Comparison of ENCODE assay signal across 17 mouse cellular contexts in genomic region chrX:52053416-52053815, GRCm38 (mm10).
DNase-seq lines count a peak whose midpoint lies in the region; ATAC-seq and TF ChIP-seq lines count a peak whose summit lies in the region.
"Had no signal": no experiment of that assay in that cellular context is flagged by ENCODE, and none has a peak within 500 bp of the region (broad histone marks: within the 10 kb centered on the region; RNA-seq: fewer than 3 reads in every experiment).

No protein-coding gene starts in this region.

- 67% methylated on average over 13 of the region's 13 CpGs for WGBS in hindbrain, postnatal 0 days
- 74% methylated on average over 13 of the region's 13 CpGs for WGBS in hindbrain, embryonic 16.5 days
- 50% methylated on average over 13 of the region's 13 CpGs for WGBS in lung, embryonic 14.5 days
- WGBS in lung, adult 2 months = 55% methylated on average over 13 of the region's 13 CpGs

- H3K9me3 ChIP-seq in hindbrain, postnatal 0 days (ENCODE audit: low read length) = no peaks in the 10 kb centered on the region
- no peaks in the 10 kb centered on the region for H3K9me3 ChIP-seq in hindbrain, embryonic 16.5 days (ENCODE audit: control insufficient read depth, low read length)
- H3K9me3 ChIP-seq in lung, embryonic 14.5 days (ENCODE audit: low read depth, low read length) = no peaks in the 10 kb centered on the region
- H3K9me3 ChIP-seq in CH12.LX (replicated peaks; ENCODE audit: low read length) = no peaks in the 10 kb centered on the region
- H3K9me3 ChIP-seq: embryonic facial prominence, embryonic 15.5 days; hindbrain, embryonic 10.5 days; limb, embryonic 10.5 days had no signal

- in situ Hi-C loops in CH12.LX (cut with MboI; ENCODE audit: low pct_ligation_motif_present, low pct_unique_long_range_greater_than_20kb, low sequenced_read_pairs) = no loop called here

- H3K36me3 ChIP-seq in hindbrain, postnatal 0 days (ENCODE audit: insufficient read depth, low read length) = no peaks in the 10 kb centered on the region
- H3K36me3 ChIP-seq in hindbrain, embryonic 16.5 days (ENCODE audit: control insufficient read depth, insufficient read depth, low read length) = no peaks in the 10 kb centered on the region
- H3K36me3 ChIP-seq in lung, embryonic 14.5 days (ENCODE audit: insufficient read depth) = no peaks in the 10 kb centered on the region
- H3K36me3 ChIP-seq in CH12.LX (replicated peaks in 1 of 2; ENCODE audit: control insufficient read depth in 1 of 2, insufficient read depth in 1 of 2, low read length in 1 of 2) = no peaks in the 10 kb centered on the region
- H3K36me3 ChIP-seq: embryonic facial prominence, embryonic 15.5 days; hindbrain, embryonic 10.5 days; limb, embryonic 10.5 days had no signal

- TF ChIP-seq POLR2A in lung, adult 2 months (IDR thresholded peaks at IDR 0.05; ENCODE audit: borderline replicate concordance, extremely low read depth, low read depth, low read length) = no peak
- no peak for TF ChIP-seq POLR2A in CH12.LX (IDR thresholded peaks at IDR 0.05; ENCODE audit: low read depth, low read length)

- no peak for ATAC-seq in hindbrain, postnatal 0 days
- ATAC-seq in hindbrain, embryonic 16.5 days = no peak
- no peak for ATAC-seq in lung, embryonic 14.5 days (ENCODE audit: insufficient read depth)
- ATAC-seq in megakaryocyte, adult 5-6 weeks (ENCODE audit: poor library complexity, severe bottlenecking) = no peak
- ATAC-seq: forebrain, embryonic 16.5 days; liver, postnatal 0 days; Patski had no signal

- H3K4me3 ChIP-seq in hindbrain, postnatal 0 days (ENCODE audit: low read length) = no peak overlapping the region
- H3K4me3 ChIP-seq in hindbrain, embryonic 16.5 days (ENCODE audit: low read length) = no peak overlapping the region
- H3K4me3 ChIP-seq in lung, embryonic 14.5 days (ENCODE audit: low read depth, low read length) = no peak overlapping the region
- H3K4me3 ChIP-seq in lung, adult 2 months (replicated peaks; ENCODE audit: extremely low read depth, low read depth, low read length) = no peak overlapping the region
- H3K4me3 ChIP-seq in CH12.LX (replicated peaks in 1 of 3; ENCODE audit: low read depth in 2 of 3, low read length in 2 of 3, poor library complexity in 1 of 3) = no peak overlapping the region
- H3K4me3 ChIP-seq: embryonic facial prominence, embryonic 15.5 days; hindbrain, embryonic 10.5 days; limb, embryonic 10.5 days had no signal

- no peak for TF ChIP-seq RAD21 in CH12.LX (IDR thresholded peaks at IDR 0.05; ENCODE audit: low read depth, low read length)

- dilution Hi-C loops in CH12.LX (cut with MboI; ENCODE audit: extremely low pct_ligation_motif_present, extremely low pct_unique_long_range_greater_than_20kb, low sequenced_read_pairs) = no loop called here

- no peaks in the 10 kb centered on the region for H3K79me2 ChIP-seq in CH12.LX (replicated peaks; ENCODE audit: control insufficient read depth, extremely low read depth, insufficient read depth, poor library complexity, severe bottlenecking)

- TF ChIP-seq EP300 in CH12.LX (IDR thresholded peaks at IDR 0.05; ENCODE audit: low read length) = no peak

- peak; percentile 11 for DNase-seq in hindbrain, postnatal 0 days (ENCODE audit: low spot score)
- peak; percentile 57 for DNase-seq in lung, embryonic 14.5 days
- no peak for DNase-seq in lung, adult 2 months
- DNase-seq in CH12.LX (ENCODE audit: extremely low read depth) = no peak
- peak; percentile 2 for DNase-seq in adrenal gland, postnatal 25 days
- no peak for DNase-seq in thymus, postnatal 14 days
- DNase-seq: cerebellum, postnatal 36 days; gastrocnemius, postnatal 36 days; liver, postnatal 0 days had no signal

- no peak overlapping the region for H3K27ac ChIP-seq in hindbrain, postnatal 0 days
- no peak overlapping the region for H3K27ac ChIP-seq in hindbrain, embryonic 16.5 days (ENCODE audit: low read depth, low read length)
- H3K27ac ChIP-seq in lung, embryonic 14.5 days (ENCODE audit: low read depth) = no peak overlapping the region
- H3K27ac ChIP-seq in CH12.LX (ENCODE audit: insufficient read depth, low read depth) = no peak overlapping the region
- H3K27ac ChIP-seq: embryonic facial prominence, embryonic 15.5 days; hindbrain, embryonic 10.5 days; kidney, postnatal 0 days; limb, embryonic 10.5 days had no signal

- no peak for TF ChIP-seq CTCF in hindbrain, postnatal 0 days (IDR thresholded peaks at IDR 0.05; ENCODE audit: low read depth)
- TF ChIP-seq CTCF in lung, embryonic 14.5 days (IDR thresholded peaks at IDR 0.05; ENCODE audit: low read depth) = no peak
- no peak for TF ChIP-seq CTCF in lung, adult 2 months (IDR thresholded peaks at IDR 0.05; ENCODE audit: insufficient read depth, low read length)
- no peak for TF ChIP-seq CTCF in CH12.LX (conservative IDR thresholded peaks at IDR 0.05 in 1 of 2, IDR thresholded peaks at IDR 0.05 in 1 of 2; ENCODE audit: low read depth in 2 of 2, low read length in 2 of 2)

- no peak overlapping the region for H3K9ac ChIP-seq in hindbrain, postnatal 0 days (replicated peaks; ENCODE audit: low read length)
- H3K9ac ChIP-seq in hindbrain, embryonic 16.5 days (ENCODE audit: low read depth, low read length) = no peak overlapping the region
- H3K9ac ChIP-seq in lung, embryonic 14.5 days = no peak overlapping the region
- H3K9ac ChIP-seq in CH12.LX (ENCODE audit: insufficient read depth, low read depth) = no peak overlapping the region
- H3K9ac ChIP-seq: embryonic facial prominence, embryonic 15.5 days; liver, postnatal 0 days had no signal

- H3K27me3 ChIP-seq in hindbrain, postnatal 0 days (ENCODE audit: insufficient read depth, low read length) = no peaks in the 10 kb centered on the region
- H3K27me3 ChIP-seq in hindbrain, embryonic 16.5 days (replicated peaks; ENCODE audit: control insufficient read depth, insufficient read depth, low read length) = no peaks in the 10 kb centered on the region
- no peaks in the 10 kb centered on the region for H3K27me3 ChIP-seq in lung, embryonic 14.5 days (ENCODE audit: insufficient read depth, low read length)
- H3K27me3 ChIP-seq in CH12.LX (replicated peaks) = no peaks in the 10 kb centered on the region
- H3K27me3 ChIP-seq: embryonic facial prominence, embryonic 15.5 days had no signal

- no peak overlapping the region for H3K4me2 ChIP-seq in hindbrain, postnatal 0 days (ENCODE audit: low read depth, low read length)
- H3K4me2 ChIP-seq in hindbrain, embryonic 16.5 days (ENCODE audit: low read length) = no peak overlapping the region
- no peak overlapping the region for H3K4me2 ChIP-seq in lung, embryonic 14.5 days
- peak overlapping the region; percentile 38 for H3K4me2 ChIP-seq in CH12.LX (ENCODE audit: insufficient read depth, low read depth, poor library complexity, severe bottlenecking)
- H3K4me2 ChIP-seq: embryonic facial prominence, embryonic 15.5 days had no signal

- no peaks in the 10 kb centered on the region for H3K4me1 ChIP-seq in hindbrain, postnatal 0 days (ENCODE audit: insufficient read depth, low read length)
- H3K4me1 ChIP-seq in hindbrain, embryonic 16.5 days (ENCODE audit: control insufficient read depth, insufficient read depth, low read depth, low read length) = no peaks in the 10 kb centered on the region
- no peaks in the 10 kb centered on the region for H3K4me1 ChIP-seq in lung, embryonic 14.5 days (ENCODE audit: insufficient read depth)
- peaks cover 4% of the 10 kb centered on the region; the same call in 1 of the 2 replicates for H3K4me1 ChIP-seq in lung, adult 2 months (ENCODE audit: control insufficient read depth, insufficient read depth, low read length)
- no peaks in the 10 kb centered on the region for H3K4me1 ChIP-seq in CH12.LX (ENCODE audit: control insufficient read depth in 1 of 2, insufficient read depth in 2 of 2)
- H3K4me1 ChIP-seq: embryonic facial prominence, embryonic 15.5 days; hindbrain, embryonic 10.5 days; limb, embryonic 10.5 days had no signal

TF ChIP-seq in CH12.LX, 34 proteins besides CTCF, POLR2A, EP300 and RAD21:
- no peak for TF ChIP-seq TBP (conservative IDR thresholded peaks at IDR 0.05; ENCODE audit: low read depth, low read length)
- TF ChIP-seq ETS1 (conservative IDR thresholded peaks at IDR 0.05; ENCODE audit: low read depth, low read length) = no peak
- TF ChIP-seq BHLHE40 (IDR thresholded peaks at IDR 0.05; ENCODE audit: low read depth, low read length) = no peak
- no peak for TF ChIP-seq MXI1 (IDR thresholded peaks at IDR 0.05; ENCODE audit: low read depth, low read length)
- TF ChIP-seq UBTF (IDR thresholded peaks at IDR 0.05; ENCODE audit: low read depth, low read length) = no peak
- no peak for TF ChIP-seq GABPA (IDR thresholded peaks at IDR 0.05; ENCODE audit: insufficient replicate concordance, low read depth, low read length)
- TF ChIP-seq MAFK (IDR thresholded peaks at IDR 0.05; ENCODE audit: insufficient replicate concordance, low read length) = no peak

Comparison
In these comparisons a context has a peak if more than half of its experiments do, and no peak if none do; other contexts are left out.
1. DNase-seq: peak in hindbrain, postnatal 0 days (single experiment), lung, embryonic 14.5 days (single experiment) and adrenal gland, postnatal 25 days (single experiment); none in lung, adult 2 months (single experiment), CH12.LX (single experiment) and thymus, postnatal 14 days (single experiment).